Mouse (Mus musculus) midbrain, embryonic 10.5 days (tissue): ENCODE results near the gene Homer3. TPM values are rescaled to one million over a fixed set of nuclear protein-coding genes. Genes with fewer than 3 reads are reported as not detected.

Experiments used
- DNase-seq: peaks from one replicate; pipeline ENCODE4 v3.0.0-alpha.2; 2017; ENCODE audit warnings: low spot score
- H3K27ac ChIP-seq: fragments of 300-500 bp; sonication (generic); replicated peaks from 2 replicates; pipeline ENCODE4 v1.5.1; 2016; ENCODE audit warnings: mild to moderate bottlenecking
- H3K27me3 ChIP-seq: fragments of 300-500 bp; sonication (generic); 2 replicates; pipeline ENCODE4 v1.6.1; 2016; ENCODE audit warnings: low read depth, mild to moderate bottlenecking; ENCODE audit not compliant: poor library complexity, severe bottlenecking
- H3K36me3 ChIP-seq: fragments of 300-500 bp; sonication (generic); 2 replicates; pipeline ENCODE4 v1.6.1; 2016; ENCODE audit warnings: mild to moderate bottlenecking, moderate library complexity
- H3K4me1 ChIP-seq: fragments of 300-500 bp; sonication (generic); 2 replicates; pipeline ENCODE4 v1.6.1; 2016
- H3K4me3 ChIP-seq: fragments of 300-500 bp; sonication (generic); 2 replicates; pipeline ENCODE4 v1.5.1; 2016; ENCODE audit warnings: mild to moderate bottlenecking, moderate library complexity
- H3K9me3 ChIP-seq: fragments of 300-500 bp; sonication (generic); replicated peaks from 2 replicates; pipeline ENCODE4 v1.6.1; 2016; ENCODE audit warnings: mild to moderate bottlenecking
- WGBS: fragments of 180-500 bp; shearing (Covaris S2); methylation state at CpG from one replicate; pipeline ENCODE4 v1.1.7; 2016; 5-methylcytosine and 5-hydroxymethylcytosine counted together
- polyA plus RNA-seq: library from polyadenylated mRNA; unstranded; fragments of >200 nt; fragmentation: Nextera tagmentation; extraction: Ambion mirVana; gene quantifications from 2 replicates; pipeline ENCODE4 v1.2.1, GENCODE M21; 2016

Homer3 gene
- polyA plus RNA-seq: 102 and 111 TPM in 2 replicates

GRCm38 (mm10) chr8:70282603-70283135 is at the start of gene Homer3:
Gene Homer3 (plus strand): TSS chr8:70282827.
- peak within 1 kb of the TSS; percentile 97 for H3K27ac ChIP-seq
- H3K27me3 ChIP-seq: no peaks in the 10 kb centered on the region
- under 1% methylated on average over 36 of the region's 36 CpGs for WGBS
- H3K9me3 ChIP-seq: peaks cover 14% of the 10 kb centered on the region
- peak within 1 kb of the TSS; percentile 89 for H3K4me3 ChIP-seq
- peak; percentile 96 for DNase-seq
- H3K4me1 ChIP-seq: peaks cover 50% of the 10 kb centered on the region
- H3K36me3 ChIP-seq: peaks cover 34% of the 10 kb centered on the region

- DNase-seq: no peak
- H3K27me3 ChIP-seq: no peaks in the 10 kb centered on the region
- H3K9me3 ChIP-seq: no peaks in the 10 kb centered on the region
- peak overlapping the region; percentile 76 for H3K4me3 ChIP-seq
- peaks cover 27% of the 10 kb centered on the region for H3K4me1 ChIP-seq
- H3K36me3 ChIP-seq: peaks cover 53% of the 10 kb centered on the region
- H3K27ac ChIP-seq: peak overlapping the region; percentile 93
- WGBS: 9% methylated on average over 13 of the region's 13 CpGs
These were observed 49.0 kb upstream of the Homer3 start for GRCm38 (mm10) chr8:70233606-70234005.

GRCm38 (mm10) chr8:70234080-70234780 is 48.4 kb upstream of the Homer3 start, which contains the start of the genes Sugp2 and Armc6:
Gene Sugp2 (plus strand): TSS chr8:70234226.
Gene Armc6 (minus strand): TSS chr8:70234466.
- Histone ChIP-seq H3K9me3 (no peaks in the 10 kb centered on the region), H3K4me1 (peaks cover 27% of the 10 kb centered on the region), H3K36me3 (peaks cover 53% of the 10 kb centered on the region), H3K27me3 (no peaks in the 10 kb centered on the region), H3K4me3 (peak within 1 kb of the TSS; percentile 76), H3K27ac (peak within 1 kb of the TSS; percentile 93)
- under 1% methylated on average over 67 of the region's 67 CpGs for WGBS
- peak; percentile 96 for DNase-seq

DNA sequence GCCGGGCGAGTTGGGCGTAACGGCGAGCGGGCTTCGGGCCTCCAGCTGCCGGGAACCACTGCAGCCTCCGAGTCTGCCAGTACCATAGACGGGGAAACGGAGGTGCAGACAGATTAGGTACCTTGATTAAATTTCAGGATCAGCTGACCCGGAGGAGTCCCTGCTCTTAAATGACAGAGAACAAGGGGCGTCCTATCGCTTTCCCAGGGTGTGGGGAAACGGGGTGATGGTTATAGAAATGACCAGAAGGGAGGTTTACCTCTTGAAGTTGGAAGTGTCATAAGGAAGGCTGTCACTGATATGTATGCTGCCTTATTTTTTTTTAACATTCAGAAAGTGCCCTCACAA is 47.9 kb upstream of the Homer3 start:
- H3K9me3 ChIP-seq: no peaks in the 10 kb centered on the region
- no peak for DNase-seq
- H3K4me3 ChIP-seq: peak overlapping the region; percentile 76
- peaks cover 27% of the 10 kb centered on the region for H3K4me1 ChIP-seq
- H3K27ac ChIP-seq: peak overlapping the region; percentile 93
- no peaks in the 10 kb centered on the region for H3K27me3 ChIP-seq
- WGBS: under 1% methylated on average over 15 of the region's 15 CpGs
- peaks cover 53% of the 10 kb centered on the region for H3K36me3 ChIP-seq

- no peaks in the 10 kb centered on the region for H3K27me3 ChIP-seq
- H3K4me1 ChIP-seq: peaks cover 24% of the 10 kb centered on the region
- 96% methylated on average over 2 of the region's 2 CpGs for WGBS
- H3K9me3 ChIP-seq: no peaks in the 10 kb centered on the region
- H3K36me3 ChIP-seq: peaks cover 68% of the 10 kb centered on the region
- no peak overlapping the region for H3K27ac ChIP-seq
- H3K4me3 ChIP-seq: no peak overlapping the region
- no peak for DNase-seq
These were observed 44.8 kb upstream of the Homer3 start for GRCm38 (mm10) chr8:70237842-70238241.

DNA sequence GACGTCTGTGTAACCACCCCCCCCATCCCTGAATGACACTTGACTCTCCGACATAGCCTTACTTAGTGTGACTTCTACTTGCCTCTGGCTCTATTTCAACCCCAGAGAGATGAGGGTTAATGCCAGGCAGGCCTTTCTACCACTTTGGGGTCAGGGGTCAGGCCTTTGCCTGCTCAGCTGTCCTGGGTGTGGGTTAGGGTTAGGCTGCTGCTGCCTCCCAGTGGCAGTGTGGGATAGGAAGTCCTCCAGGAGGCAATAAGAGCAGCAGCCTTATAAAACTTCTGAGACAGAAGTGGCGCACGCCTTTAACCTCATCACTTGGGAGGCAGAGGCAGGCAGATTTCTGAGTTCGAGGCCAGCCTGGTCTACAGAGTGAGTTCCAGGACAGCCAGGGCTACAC is 42.0 kb upstream of the Homer3 start:
- Histone ChIP-seq H3K27ac (no peak overlapping the region), H3K4me3 (no peak overlapping the region), H3K27me3 (no peaks in the 10 kb centered on the region), H3K4me1 (peaks cover 9% of the 10 kb centered on the region), H3K36me3 (peaks cover 95% of the 10 kb centered on the region), H3K9me3 (no peaks in the 10 kb centered on the region)
- WGBS: 92% methylated on average over 5 of the region's 5 CpGs
- DNase-seq: no peak

- H3K4me3 ChIP-seq: no peak overlapping the region
- H3K36me3 ChIP-seq: peaks cover 98% of the 10 kb centered on the region
- H3K27ac ChIP-seq: no peak overlapping the region
- 97% methylated on average over 6 of the region's 6 CpGs for WGBS
- no peaks in the 10 kb centered on the region for H3K9me3 ChIP-seq
- H3K27me3 ChIP-seq: no peaks in the 10 kb centered on the region
- no peak for DNase-seq
- no peaks in the 10 kb centered on the region for H3K4me1 ChIP-seq
These were observed 36.0 kb upstream of the Homer3 start for GRCm38 (mm10) chr8:70246622-70247021.

DNA sequence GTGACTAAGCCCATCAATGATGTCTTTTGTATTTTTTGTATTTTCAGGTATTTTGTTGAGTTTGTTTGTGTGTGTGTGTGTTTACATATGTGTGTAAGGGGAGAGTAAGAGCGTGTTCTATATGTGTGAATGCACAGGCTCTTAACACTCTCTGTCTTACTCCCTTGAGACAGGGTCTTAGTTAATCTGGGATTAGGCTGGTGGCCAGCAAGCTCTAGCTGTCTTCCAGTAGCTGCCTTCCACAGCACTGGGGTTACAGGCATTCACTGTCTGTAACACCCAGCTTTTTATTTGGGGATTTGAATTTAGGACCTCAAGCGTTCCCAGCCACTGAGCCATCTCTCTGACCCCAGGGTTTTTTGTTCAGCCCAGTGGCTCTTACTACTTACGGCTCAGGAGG is 34.8 kb upstream of the Homer3 start:
- Histone ChIP-seq H3K36me3 (peaks cover 98% of the 10 kb centered on the region), H3K27ac (no peak overlapping the region)

GRCm38 (mm10) chr8:70254628-70255027 is 28.0 kb upstream of the Homer3 start:
- WGBS: 90% methylated on average over 1 of the region's 1 CpGs
- Histone ChIP-seq H3K36me3 (peaks cover 100% of the 10 kb centered on the region), H3K27ac (no peak overlapping the region)

More for the DNA sequence above, 34.8 kb upstream of the Homer3 start:
- 85% methylated on average over 3 of the region's 3 CpGs for WGBS
- H3K27me3 ChIP-seq: no peaks in the 10 kb centered on the region
- no peak for DNase-seq
- no peaks in the 10 kb centered on the region for H3K4me1 ChIP-seq
- no peaks in the 10 kb centered on the region for H3K9me3 ChIP-seq
- no peak overlapping the region for H3K4me3 ChIP-seq

GRCm38 (mm10) chr8:70257456-70257855 is 25.2 kb upstream of the Homer3 start:
- Histone ChIP-seq H3K27me3 (no peaks in the 10 kb centered on the region), H3K36me3 (peaks cover 100% of the 10 kb centered on the region), H3K4me1 (no peaks in the 10 kb centered on the region), H3K27ac (no peak overlapping the region), H3K9me3 (no peaks in the 10 kb centered on the region), H3K4me3 (no peak overlapping the region)
- WGBS: 81% methylated on average over 3 of the region's 3 CpGs
- no peak for DNase-seq

More at GRCm38 (mm10) chr8:70254628-70255027, 28.0 kb upstream of the Homer3 start:
- Histone ChIP-seq H3K4me1 (no peaks in the 10 kb centered on the region), H3K4me3 (no peak overlapping the region), H3K27me3 (no peaks in the 10 kb centered on the region), H3K9me3 (no peaks in the 10 kb centered on the region)
- DNase-seq: no peak

GRCm38 (mm10) chr8:70258600-70258999 is 24.0 kb upstream of the Homer3 start:
- Histone ChIP-seq H3K9me3 (no peaks in the 10 kb centered on the region), H3K36me3 (peaks cover 100% of the 10 kb centered on the region), H3K4me1 (no peaks in the 10 kb centered on the region), H3K27ac (no peak overlapping the region), H3K4me3 (no peak overlapping the region), H3K27me3 (no peaks in the 10 kb centered on the region)
- no peak for DNase-seq
- WGBS: 95% methylated on average over 5 of the region's 5 CpGs

DNA sequence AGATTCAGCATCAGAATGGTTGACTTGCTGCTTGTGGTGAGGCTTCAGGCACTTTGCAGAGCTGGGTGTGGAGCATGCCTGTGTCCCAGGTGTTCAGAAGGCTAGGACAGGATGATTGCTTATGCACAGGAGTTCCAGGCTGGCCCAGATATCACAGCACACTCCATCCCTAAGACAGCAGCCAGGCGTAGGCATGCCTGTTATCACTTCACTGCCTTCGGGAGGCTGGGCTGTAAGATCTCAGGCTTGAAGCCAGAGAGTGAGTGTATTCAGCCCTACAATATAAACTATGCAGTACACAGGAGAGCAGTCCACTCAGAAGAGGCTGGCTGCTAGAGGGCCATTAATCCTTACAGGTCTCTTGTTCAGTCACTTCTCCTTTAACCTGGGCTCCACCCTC is 23.6 kb upstream of the Homer3 start:
- H3K27me3 ChIP-seq: no peaks in the 10 kb centered on the region
- WGBS: 86% methylated on average over 2 of the region's 2 CpGs
- no peaks in the 10 kb centered on the region for H3K4me1 ChIP-seq
- no peak overlapping the region for H3K4me3 ChIP-seq
- H3K36me3 ChIP-seq: peaks cover 100% of the 10 kb centered on the region
- H3K27ac ChIP-seq: no peak overlapping the region
- no peaks in the 10 kb centered on the region for H3K9me3 ChIP-seq
- no peak for DNase-seq

GRCm38 (mm10) chr8:70267674-70268073 is 15.0 kb upstream of the Homer3 start:
- Histone ChIP-seq H3K4me1 (peaks cover 24% of the 10 kb centered on the region), H3K27ac (no peak overlapping the region), H3K36me3 (peaks cover 44% of the 10 kb centered on the region), H3K9me3 (no peaks in the 10 kb centered on the region), H3K27me3 (no peaks in the 10 kb centered on the region), H3K4me3 (no peak overlapping the region)
- 90% methylated on average over 3 of the region's 3 CpGs for WGBS
- no peak for DNase-seq
